Mouse (Mus musculus) inflammation-experienced regulatory T-cells, adult 6 months (primary cell): Measurements from ENCODE around the gene Lrrc8a. TPM values are rescaled to one million over a fixed set of nuclear protein-coding genes. Genes with fewer than 3 reads are reported as not detected.

Source experiments
- ATAC-seq: one replicate; pipeline ENCODE4 v1.8.0; 2017
- polyA plus RNA-seq, 3 experiments: library from polyadenylated mRNA; unstranded; fragments of 100-300 nt; shearing (Covaris generic); gene quantifications; one replicate each; pipeline ENCODE4 v1.2.1; 2017

The Lrrc8a gene
- polyA plus RNA-seq, 3 experiments from 2014 or later, result 25.6 to 36.7 (median 33.1) TPM

DNA sequence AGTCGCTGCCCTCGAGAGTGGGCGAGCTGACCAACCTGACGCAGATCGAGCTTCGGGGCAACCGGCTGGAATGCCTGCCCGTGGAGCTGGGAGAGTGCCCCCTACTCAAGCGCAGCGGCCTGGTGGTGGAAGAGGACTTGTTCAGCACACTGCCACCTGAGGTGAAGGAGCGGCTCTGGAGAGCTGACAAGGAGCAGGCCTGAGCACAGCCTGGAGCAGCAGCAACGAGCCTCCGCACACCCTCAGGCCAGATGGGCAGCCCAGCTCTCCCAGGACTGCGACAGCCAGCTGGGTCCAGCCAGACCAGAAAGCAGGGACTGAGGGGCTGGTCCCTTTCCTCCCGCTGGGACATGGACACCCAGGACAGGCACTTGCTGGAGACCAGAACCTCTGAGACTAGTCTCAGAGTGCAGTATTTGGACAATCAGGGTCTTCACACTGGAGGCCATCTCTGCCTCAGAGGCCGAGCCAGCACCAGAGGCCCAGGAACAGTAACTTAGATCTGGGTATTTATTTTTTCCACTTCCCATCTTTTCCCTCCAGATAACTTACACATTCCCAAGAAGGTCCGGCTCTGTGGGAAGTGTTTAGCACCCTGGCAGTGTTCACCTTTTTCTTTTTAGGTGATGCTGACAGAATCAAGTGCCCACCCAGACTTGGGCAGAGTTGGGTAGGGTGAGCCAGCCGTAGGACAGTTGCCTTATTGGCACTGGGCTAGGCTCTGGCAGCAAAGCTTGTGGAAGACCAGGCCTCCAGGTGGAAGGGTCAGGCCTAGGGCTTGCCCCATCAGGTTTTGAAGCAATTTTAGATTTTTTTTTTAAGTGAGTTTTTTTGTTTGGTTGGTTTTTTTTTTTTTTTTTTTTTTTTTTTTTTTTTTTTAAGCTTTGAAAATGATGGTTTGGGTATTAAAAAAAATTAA, 24.7 kb downstream of the Lrrc8a start:
- ATAC-seq, result no peak

DNA sequence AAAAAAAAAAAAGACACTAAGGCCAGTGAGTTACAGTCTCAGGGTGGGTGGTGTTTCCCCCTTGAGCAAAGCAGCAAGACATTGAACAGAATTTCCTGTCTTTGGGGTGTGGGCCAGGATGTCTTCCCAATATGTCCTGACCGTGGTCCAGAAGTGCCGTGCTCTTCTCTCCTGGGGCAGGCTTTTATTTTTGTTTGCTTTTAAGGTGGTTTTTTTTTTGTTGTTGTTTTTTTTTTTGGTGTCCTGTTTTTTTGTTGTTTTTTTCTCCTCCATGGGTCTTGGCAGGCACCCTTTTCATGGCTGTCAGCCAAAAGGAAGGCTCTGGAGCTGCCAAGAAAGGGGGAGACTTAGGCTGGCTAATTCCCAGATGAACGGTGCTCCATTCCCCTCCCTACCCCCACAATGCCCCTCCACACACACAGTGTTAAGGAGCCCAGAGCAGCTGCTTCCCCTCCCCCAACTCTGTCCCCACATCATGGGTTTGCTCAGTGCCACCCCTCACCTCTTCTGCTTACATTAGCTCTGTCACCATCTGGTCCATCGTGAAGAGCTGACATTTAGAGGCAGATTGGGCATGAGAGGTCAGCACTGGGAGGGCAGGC, 25.4 kb downstream of the Lrrc8a start:
- no peak for ATAC-seq

- ATAC-seq, result no peak
Measured at GRCm38 (mm10) chr2:30263811-30264210, 26.3 kb downstream of the Lrrc8a start.

GRCm38 (mm10) chr2:30264671-30265519, 27.4 kb downstream of the Lrrc8a start:
- ATAC-seq, result no peak

GRCm38 (mm10) chr2:30265767-30266253, 28.3 kb downstream of the Lrrc8a start, which contains the start of gene Phyhd1:
Phyhd1 (plus strand) TSS chr2:30266203.
- no peak for ATAC-seq

DNA sequence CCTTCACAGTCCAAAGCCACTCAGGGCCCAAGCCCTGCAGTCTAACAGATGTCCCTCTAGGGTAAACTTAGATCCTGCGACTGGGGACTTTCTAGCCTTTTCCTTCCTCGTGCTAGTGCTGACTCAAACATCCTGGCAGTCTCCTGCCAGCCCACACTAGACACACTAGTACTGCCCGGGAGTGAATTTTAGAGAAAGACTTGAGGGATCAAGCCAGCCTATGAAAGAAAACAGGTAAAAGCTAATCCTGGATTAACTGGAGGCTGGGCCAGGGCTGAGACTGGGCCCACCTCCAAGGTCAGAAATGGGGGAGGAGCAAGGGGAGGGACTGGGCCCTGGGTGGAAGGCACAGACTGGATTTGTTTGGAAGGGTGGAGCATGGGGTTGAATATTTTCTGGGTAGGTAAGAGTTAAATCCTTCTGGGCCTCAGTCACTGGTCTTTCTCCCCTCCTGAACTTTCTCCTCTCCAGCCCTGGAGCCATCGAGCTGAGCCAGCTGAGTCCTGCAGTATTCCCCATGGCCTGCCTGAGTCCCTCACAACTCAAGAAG, 29.0 kb downstream of the Lrrc8a start:
- no peak for ATAC-seq

- ATAC-seq, result no peak
Measured at GRCm38 (mm10) chr2:30267466-30267865, 30.0 kb downstream of the Lrrc8a start.

DNA sequence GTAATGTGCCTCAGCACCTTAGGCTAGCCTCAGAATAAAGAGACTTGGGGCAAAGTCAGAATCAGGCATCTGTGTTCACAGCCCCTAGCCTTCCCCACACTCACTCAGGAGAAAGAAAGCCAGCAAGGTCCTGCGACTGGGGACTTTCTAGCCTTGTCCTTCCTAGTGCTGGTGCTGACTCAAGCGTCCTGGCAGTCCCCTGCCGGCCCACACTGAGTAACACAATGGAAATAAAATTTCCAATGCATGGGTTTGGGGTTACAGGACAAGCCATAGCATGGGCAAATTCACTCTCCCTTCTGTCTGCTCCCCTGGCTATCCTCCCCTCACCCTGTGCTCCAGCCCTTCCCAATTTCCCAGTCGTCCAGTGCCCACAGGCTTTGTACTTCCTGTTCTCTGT, 30.9 kb downstream of the Lrrc8a start:
- no peak for ATAC-seq

GRCm38 (mm10) chr2:30269241-30269990, 31.9 kb downstream of the Lrrc8a start:
- ATAC-seq, result no peak

DNA sequence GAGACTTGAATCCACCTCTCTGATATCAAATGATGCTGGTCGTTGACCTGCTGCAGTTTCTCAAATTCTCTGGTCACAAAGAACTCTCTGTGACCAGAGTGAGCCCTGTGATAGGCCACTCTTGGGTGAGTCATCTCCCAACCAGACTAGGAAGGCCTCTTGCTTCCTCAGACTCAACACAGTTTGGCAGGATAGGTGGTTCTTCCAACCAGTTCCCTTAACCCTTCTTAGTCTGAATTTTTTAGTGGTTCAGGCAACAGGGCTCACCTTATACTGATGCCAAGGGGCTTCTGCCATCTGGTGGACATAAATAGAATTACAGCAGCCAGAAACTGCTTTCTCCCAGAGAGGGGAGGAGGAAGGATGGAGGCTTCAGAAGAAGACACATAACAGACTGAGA, 32.6 kb downstream of the Lrrc8a start:
- peak; percentile 78 for ATAC-seq

- no peak for ATAC-seq
Measured at GRCm38 (mm10) chr2:30280743-30281142, 43.2 kb downstream of the Lrrc8a start, which contains the start of gene Gm28038. Gm28038 (plus strand) TSS chr2:30281043.

DNA sequence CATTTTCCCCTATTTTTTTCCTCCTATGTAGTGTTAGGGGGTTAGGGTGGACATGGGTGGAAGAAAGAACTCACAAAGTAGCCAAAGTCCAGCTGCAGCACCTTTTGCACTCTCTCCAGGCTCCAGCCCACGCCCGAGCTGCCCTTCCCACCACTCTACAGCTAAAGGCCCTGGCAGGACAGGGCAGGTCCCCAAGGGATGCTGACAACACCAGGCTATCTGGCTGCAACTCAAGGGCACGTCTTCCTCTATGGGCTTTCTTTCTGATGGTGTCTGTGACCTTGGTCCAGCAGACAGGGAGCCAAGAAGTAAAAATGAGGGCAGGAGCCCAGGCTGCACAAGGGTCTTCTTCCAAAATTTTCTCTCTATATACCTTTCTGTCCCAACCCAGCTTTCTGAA, 44.1 kb downstream of the Lrrc8a start:
- ATAC-seq, result no peak

DNA sequence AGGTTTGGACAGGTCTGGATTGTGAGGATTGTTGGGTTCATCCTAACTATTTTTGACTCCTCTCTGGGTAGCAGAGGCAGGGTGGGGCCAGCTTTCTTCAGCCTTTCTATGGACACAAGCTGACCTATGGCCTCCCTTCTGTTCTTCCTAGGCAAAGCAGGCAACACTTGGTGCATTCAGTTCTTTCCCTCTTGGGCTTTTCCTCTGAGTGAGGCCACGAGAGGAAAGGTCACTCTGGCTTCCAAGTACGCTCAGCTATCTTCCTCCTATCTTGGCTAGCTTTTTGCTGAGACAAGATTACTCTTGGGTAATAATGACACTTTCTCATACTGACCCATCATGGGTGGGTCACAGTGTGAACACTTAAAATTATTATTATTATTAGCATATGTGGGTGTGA, 45.7 kb downstream of the Lrrc8a start:
- no peak for ATAC-seq

GRCm38 (mm10) chr2:30285004-30285403, 47.5 kb downstream of the Lrrc8a start:
- no peak for ATAC-seq

DNA sequence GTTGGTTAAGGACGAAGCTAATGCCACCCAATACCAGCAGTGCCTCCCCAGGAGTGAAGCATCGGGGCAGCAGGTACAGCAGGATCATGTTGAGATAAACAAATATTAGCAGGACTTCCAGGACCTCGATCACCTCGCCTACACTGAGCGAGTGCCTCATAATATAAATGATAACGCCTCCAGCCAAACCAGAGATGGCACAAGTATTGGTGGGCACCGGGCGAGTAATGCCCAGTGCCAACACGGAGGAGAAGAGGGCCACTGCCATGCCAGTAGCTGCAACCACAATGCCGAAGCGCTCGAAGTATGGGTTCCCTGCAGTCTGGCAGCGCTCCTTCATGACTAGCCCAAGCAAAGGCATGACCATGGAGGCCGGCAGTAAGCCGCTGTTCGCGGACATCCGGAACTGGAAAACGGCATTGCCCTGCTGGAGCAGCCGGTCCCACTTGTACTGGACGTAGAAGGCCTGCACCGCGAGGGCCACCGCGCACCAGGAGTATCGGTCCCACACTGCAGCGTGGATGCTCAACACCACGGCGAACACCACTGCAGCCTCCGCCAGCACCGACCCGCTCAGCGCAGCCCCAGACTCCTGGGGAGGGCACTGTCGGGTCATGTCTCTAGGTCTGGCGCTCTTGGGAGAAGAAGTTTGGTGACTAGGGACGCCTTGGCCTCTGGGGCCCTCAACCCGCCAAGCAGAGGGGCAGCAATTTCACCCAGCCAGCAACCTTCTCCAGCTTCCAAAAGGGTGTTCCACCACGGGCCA, 48.1 kb downstream of the Lrrc8a start:
- ATAC-seq, result peak; percentile 27

DNA sequence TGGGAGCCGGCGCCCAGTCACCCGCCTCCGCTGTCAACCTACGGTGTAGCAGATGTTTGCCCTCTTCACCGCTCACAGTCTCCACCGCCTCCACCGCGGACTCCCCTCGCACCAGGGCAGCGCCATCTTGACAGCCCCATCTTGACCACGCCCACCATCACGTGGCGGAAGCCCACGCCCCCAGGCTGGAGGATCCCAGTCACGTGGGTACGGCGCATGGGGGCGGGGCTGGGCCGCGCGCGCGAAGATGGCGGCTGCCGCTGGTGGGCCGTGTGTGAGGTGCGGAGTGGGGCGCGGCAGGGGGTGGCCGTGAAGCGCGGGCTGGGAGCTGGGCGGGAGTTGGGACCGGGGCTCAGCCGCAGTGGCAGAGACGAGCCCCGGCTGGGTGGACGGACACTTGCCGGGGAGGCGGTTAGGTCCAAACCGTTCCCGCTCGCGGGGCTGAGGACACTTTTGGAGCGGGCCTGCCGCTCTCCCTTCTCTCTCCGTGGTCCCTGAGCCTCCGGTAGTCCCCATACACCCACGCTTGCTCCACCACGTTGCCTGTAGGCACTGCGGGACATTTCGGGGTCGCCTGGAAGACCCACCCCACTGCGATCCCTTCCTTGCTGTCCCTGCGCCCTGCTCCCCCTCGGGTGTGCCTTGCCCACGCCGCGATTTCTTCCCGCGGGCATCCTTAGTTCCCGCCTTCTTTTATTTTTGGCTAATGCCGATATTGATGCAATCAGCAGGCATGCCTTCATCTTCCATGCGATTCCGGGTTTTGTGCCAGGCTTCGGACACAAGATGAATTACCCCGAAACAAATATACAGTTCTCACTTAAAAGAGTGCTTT, 48.9 kb downstream of the Lrrc8a start, which contains the start of the genes Dolk and Nup188:
TSS of gene Dolk (minus strand) at position 143 of the 835 bp plus-strand sequence.
TSS of gene Nup188 (plus strand) at position 206 of the 835 bp plus-strand sequence.
- peak; percentile 93 for ATAC-seq

DNA sequence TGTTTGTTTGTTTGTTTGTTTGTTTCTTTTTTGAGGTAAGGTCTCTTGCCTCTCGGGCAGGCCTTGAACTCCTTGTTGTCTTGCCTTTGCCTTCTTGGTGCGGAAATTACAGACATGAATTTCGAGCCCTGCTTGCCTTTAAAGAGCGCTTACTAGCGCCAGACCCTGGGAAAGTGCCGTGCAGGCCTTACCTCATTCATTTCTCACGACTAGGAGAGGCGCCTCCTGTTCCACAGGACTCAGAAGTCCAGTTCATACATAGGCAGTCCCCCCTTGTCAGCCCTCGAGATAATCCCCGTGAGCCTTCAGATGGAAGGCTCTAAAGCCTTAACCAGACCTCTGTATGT, 49.5 kb downstream of the Lrrc8a start:
- ATAC-seq, result no peak

- ATAC-seq, result no peak
Measured at GRCm38 (mm10) chr2:30299525-30299924, 62.0 kb downstream of the Lrrc8a start.

DNA sequence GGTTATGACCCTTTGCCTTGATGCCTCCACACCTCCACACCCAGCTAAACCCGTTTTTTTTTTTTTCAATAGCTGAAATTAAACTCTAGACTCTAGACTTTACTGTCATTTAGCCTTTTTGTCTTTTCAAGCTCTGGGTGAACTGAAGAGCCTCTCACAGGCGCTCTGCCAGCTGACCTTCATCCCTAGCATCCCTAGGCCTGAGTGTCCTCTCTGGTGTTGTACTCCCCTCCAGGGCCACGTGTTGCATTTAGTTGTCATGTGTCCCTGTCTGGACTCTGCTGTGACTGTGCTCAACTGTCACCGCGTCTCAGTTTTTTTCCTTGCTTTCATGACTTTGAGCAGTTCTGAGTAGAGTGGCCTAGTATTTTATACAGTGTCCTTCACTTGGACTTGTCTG, 62.5 kb downstream of the Lrrc8a start:
- no peak for ATAC-seq

- no peak for ATAC-seq
Measured at GRCm38 (mm10) chr2:30306087-30306486, 68.6 kb downstream of the Lrrc8a start.
